Mouse (Mus musculus): Measurements from ENCODE around the gene Adamtsl2.

Adamtsl2 gene

GRCm38 (mm10) chr2:27079152-27079584 is at the start of gene Adamtsl2:
Adamtsl2 (plus strand) TSS chr2:27079379.
- DNase-seq (ENCODE audit: low spot score in 2 of 2): peak; percentile 32 to 50

GRCm38 (mm10) chr2:27032361-27032760 is 46.8 kb upstream of the Adamtsl2 start:
- DNase-seq (ENCODE audit: low spot score in 2 of 2): no peak

- no peak for DNase-seq (ENCODE audit: low spot score in 2 of 2)
These were observed 43.2 kb upstream of the Adamtsl2 start for GRCm38 (mm10) chr2:27036003-27036402.

GRCm38 (mm10) chr2:27037008-27037407 is 42.2 kb upstream of the Adamtsl2 start:
- DNase-seq (ENCODE audit: low spot score in 2 of 2): no peak

- peak; percentile 49 to 64 for DNase-seq (ENCODE audit: low spot score in 2 of 2)
These were observed 40.6 kb upstream of the Adamtsl2 start for GRCm38 (mm10) chr2:27038596-27038995.

- DNase-seq (ENCODE audit: low spot score in 2 of 2): no peak
These were observed 39.9 kb upstream of the Adamtsl2 start for GRCm38 (mm10) chr2:27039286-27039685.

DNA sequence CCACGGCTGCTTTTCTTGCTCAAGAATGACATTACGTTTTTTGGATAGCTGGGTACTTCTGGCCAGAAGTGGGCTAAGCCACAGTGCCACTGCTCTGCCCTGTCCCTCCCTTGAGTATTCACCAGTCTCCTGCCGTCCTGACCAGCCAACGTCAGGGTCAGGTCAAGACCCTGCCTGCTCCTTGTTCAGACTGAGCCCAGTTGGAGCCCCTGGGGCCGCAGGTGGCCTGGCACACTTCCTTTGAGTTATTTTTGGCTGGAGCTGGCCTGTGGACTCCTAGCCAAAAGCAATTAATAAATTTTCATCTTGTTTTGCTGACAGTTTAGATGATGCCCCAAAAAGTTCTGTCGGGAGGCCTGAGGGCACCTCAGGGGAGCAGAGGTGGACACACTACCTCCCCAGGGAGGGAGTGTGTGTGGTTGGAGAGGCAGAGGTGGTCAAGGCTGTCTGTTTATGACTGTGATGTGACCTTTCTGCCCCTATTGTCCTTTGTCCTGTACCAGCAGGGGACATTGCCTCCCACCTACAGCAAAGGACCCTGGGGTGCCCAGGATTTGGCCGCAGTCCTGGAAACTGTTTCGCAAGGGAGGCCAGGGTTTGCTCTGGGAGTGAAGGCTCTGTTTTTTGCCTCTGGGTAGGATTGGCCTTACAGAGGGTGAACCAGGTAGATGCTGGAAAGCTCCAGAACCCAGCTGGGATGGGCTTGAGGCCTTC is 36.9 kb upstream of the Adamtsl2 start:
- no peak for DNase-seq (ENCODE audit: low spot score in 2 of 2)

DNA sequence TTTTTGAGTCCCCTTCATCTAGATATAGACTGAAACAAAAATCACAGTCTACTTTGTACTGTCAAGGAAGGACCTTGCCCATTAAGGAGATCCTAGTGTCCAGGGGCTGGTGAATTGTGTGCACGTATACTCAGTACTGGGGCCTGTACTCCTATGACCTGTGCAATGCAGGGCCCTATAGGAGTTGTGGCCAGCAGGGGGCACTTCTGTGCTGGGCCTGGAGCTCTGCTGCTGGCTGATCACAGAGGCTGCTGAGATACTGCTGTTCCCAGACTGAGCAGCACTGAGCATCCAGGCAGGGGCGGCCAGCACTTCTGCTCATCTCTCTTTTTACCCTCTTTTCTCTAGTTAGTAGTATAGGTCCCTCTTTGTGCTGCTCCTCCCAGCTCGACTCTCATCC is 35.7 kb upstream of the Adamtsl2 start:
- DNase-seq (ENCODE audit: low spot score in 2 of 2): peak; percentile 58

DNA sequence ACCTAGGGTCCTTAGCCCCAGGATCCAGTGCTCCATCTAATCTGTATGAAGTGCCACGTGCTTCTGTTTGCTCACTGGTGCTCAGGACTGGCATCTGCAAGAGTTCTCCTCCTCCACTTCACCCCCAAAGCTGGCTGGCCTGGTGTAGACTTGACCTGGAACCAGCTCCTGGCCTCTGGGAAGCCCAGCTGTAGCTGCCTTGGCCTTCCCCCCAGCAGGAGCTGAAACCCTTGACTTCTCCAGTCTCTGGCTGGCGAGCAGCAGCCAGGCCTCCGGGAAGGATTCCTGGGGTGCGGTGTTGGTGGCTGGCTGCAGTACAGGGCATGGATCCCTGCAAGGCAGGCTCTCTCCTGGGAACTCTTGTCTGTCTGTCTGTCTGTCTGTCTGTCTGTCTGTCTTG is 35.0 kb upstream of the Adamtsl2 start:
- DNase-seq (ENCODE audit: low spot score in 2 of 2): no peak

- DNase-seq (ENCODE audit: low spot score in 2 of 2): no peak
These were observed 34.5 kb upstream of the Adamtsl2 start for GRCm38 (mm10) chr2:27044641-27045040.

GRCm38 (mm10) chr2:27045979-27046770 is 33.0 kb upstream of the Adamtsl2 start:
- DNase-seq (ENCODE audit: low spot score in 2 of 2): no peak

DNA sequence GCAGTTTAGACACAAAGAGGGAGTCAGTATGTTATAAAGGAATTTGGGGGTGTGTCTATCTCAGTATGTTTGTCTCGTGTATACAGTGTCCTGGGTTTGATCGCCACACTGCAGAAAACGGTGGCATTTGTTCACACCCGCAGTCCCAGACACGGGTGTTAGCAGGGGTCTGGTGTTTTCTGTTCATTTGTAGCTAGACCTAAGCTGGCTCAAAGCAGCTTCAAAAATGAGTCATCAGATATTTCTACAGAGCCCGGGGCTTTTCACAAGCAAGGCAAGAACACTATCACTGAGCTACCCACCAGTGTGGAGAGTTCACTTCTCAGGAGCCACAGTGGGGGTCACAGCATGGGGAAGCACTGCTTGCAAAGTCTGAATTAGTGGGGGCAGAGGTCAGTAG is 29.8 kb upstream of the Adamtsl2 start:
- DNase-seq (ENCODE audit: low spot score in 2 of 2): no peak

DNA sequence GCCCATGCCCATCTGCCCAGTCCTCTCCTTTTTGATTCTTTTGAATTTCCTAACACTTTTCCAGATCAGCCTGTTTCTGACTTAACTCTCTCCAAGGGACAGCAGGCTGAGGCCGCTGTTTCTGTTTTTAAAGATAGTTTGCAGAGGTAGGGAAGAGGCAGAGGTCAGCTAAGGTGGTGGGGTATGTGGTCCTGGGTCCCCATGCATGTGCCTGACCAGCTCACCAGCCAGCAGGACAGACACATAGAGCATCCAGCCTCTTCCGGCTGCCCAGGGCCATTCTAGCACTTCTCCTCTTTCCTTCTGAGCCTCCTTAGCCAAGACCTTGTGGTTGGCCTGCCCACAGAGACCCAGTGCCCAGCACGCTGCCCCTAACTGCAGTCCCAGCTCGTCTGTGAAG is 20.9 kb upstream of the Adamtsl2 start:
- DNase-seq (ENCODE audit: low spot score in 2 of 2): no peak

GRCm38 (mm10) chr2:27058751-27059150 is 20.4 kb upstream of the Adamtsl2 start:
- DNase-seq (ENCODE audit: low spot score in 2 of 2): no peak

DNA sequence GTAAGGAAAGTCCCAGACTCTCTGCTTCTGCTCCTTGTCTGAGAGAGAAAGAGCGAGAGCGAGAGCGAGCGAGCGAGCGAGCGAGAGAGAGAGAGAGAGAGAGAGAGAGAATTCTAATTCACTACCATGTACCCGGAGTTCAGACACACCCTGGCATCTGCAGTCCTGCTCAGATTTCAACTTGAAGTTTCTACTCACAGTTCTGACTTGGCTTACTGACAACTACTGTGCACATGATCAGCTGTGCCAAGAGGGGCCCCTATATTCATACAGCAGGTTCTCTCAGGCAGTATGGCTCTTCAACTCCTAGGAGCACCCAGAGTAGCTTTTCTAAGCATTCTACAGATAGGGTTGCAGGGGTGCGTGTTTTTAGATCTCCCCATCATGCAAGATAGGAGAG is 20.0 kb upstream of the Adamtsl2 start:
- no peak for DNase-seq (ENCODE audit: low spot score in 2 of 2)

GRCm38 (mm10) chr2:27067124-27067523 is 12.1 kb upstream of the Adamtsl2 start:
- DNase-seq (ENCODE audit: low spot score in 2 of 2): no peak

- no peak for DNase-seq (ENCODE audit: low spot score in 2 of 2)
These were observed 11.2 kb upstream of the Adamtsl2 start for GRCm38 (mm10) chr2:27067996-27068395.

DNA sequence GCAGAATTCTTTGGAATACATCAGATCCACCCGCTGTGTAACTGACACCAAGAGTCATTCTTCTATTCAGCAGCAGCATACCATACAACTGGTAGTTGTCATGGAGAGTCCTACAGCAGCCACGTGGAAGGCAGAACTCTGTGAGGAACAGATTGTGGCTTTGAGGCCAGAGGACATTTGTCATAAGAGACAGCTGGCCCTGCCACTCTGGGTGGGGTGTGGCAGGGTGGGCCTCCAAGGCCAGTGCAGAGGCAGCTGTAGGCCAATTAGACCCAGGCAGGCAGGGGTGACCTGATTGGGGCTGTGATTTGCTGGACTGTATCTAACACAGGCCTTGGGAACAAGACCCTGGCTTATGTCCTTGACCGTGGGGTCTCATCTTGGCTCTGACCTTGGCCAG is 9.5 kb upstream of the Adamtsl2 start:
- no peak for DNase-seq (ENCODE audit: low spot score in 2 of 2)

GRCm38 (mm10) chr2:27070247-27070813 is 8.8 kb upstream of the Adamtsl2 start:
- no peak for DNase-seq (ENCODE audit: low spot score in 2 of 2)

- DNase-seq (ENCODE audit: low spot score in 2 of 2): peak in 1 of 2 experiments; percentile 55
These were observed 8.0 kb upstream of the Adamtsl2 start for GRCm38 (mm10) chr2:27071137-27071536.

DNA sequence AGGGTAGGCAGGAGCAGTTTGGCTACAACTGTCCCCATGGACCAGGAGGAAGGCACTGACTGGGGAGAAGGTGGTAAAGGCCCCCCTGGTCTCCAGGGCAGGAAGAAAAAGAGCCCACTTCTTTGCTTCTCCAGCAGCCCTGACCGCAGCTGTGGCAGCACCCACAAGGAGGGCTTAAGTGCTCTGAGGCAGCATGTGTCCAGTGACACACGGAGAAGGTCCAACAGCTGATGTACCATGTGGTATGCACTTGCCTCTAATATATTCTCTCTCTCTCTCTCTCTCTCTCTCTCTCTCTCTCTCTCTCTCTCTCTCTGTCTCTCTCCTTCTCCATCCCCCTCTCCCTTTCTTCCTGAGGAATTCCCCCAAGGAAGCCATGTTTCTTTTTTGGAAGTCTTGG is 7.2 kb upstream of the Adamtsl2 start, which contains the start of gene Mymk:
TSS of gene Mymk (minus strand) at position 202 of the 400 bp plus-strand sequence.
- no peak for DNase-seq (ENCODE audit: low spot score in 2 of 2)

GRCm38 (mm10) chr2:27073407-27073806 is 5.8 kb upstream of the Adamtsl2 start:
- DNase-seq (ENCODE audit: low spot score in 2 of 2): no peak

DNA sequence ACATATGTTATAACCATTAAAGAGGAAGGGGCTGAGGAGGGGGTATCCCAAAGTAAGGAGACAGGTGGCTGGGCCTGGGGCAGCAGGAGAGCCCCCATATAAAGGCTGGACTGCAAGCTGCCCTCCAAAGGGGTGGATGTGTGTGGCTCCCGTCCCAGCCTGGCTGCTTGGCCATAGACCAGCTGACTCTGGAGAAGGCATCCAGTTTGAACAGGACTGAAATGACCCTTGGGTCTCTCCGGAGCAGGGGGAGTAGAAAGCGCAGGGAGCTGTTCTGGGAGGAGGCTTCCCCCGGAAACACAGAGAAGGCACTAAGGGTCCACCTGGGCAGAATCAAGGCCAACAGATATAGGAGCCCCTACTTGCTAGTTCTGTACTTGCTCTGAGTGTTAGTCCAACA is 4.4 kb upstream of the Adamtsl2 start:
- no peak for DNase-seq (ENCODE audit: low spot score in 2 of 2)
